In the genomic region with DNA sequence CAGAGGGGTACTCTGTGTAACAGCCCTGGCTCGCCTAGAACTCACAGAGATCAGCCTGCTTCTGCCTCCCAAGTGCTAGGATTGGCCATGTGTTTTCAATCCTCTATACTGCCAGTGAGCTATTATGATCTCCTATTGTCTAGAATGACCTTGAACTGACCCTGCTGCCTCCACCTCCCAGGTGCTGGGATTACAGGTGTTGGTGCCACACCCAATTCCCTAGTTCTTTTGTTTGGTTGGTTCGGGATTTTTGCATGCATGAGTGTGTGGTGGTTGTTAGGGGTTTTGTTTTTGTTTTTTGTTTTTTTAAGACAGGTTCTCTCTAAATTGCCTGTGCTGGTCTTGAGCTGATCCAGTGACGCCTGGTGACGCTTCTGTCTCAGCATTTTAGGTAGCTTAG, we compare ENCODE assay signal across 11 mouse cellular contexts. TPM values are rescaled to one million over a fixed set of nuclear protein-coding genes. Genes with fewer than 3 reads are reported as not detected.
DNase-seq lines count a peak whose midpoint lies in the region; ATAC-seq and TF ChIP-seq lines count a peak whose summit lies in the region.
"Had no signal": no experiment of that assay in that cellular context is flagged by ENCODE, and none has a peak within 500 bp of the region (broad histone marks: within the 10 kb centered on the region; RNA-seq: fewer than 3 reads in every experiment).

No protein-coding gene starts in this region.

- H3K27me3 ChIP-seq in forebrain, embryonic 10.5 days (ENCODE audit: poor library complexity, severe bottlenecking) = no peaks in the 10 kb centered on the region
- H3K27me3 ChIP-seq in forebrain, postnatal 0 days (ENCODE audit: insufficient read depth, low read length) = no peaks in the 10 kb centered on the region
- H3K27me3 ChIP-seq in liver, embryonic 11.5 days (replicated peaks; ENCODE audit: control insufficient read depth, insufficient read depth, low read length) = no peaks in the 10 kb centered on the region
- no peaks in the 10 kb centered on the region for H3K27me3 ChIP-seq in hindbrain, embryonic 15.5 days
- H3K27me3 ChIP-seq in myocyte (ENCODE audit: control insufficient read depth, insufficient read depth, insufficient read length) = no peaks in the 10 kb centered on the region
- H3K27me3 ChIP-seq: limb, embryonic 15.5 days had no signal

- no peak for ATAC-seq in forebrain, postnatal 0 days
- ATAC-seq in liver, embryonic 11.5 days (replicated peaks; ENCODE audit: low FRiP score) = no peak
- no peak for ATAC-seq in hindbrain, embryonic 15.5 days (ENCODE audit: low FRiP score, low read depth)

- no peak overlapping the region; the same call in 1 of the 2 replicates for H3K4me2 ChIP-seq in forebrain, postnatal 0 days (ENCODE audit: low read depth)
- H3K4me2 ChIP-seq in liver, embryonic 11.5 days = peak overlapping the region; percentile 79
- H3K4me2 ChIP-seq in hindbrain, embryonic 15.5 days = peak overlapping the region; percentile 60
- peak overlapping the region; percentile 76 for H3K4me2 ChIP-seq in myocyte (ENCODE audit: low read depth)

- 91% methylated on average over 4 of the region's 4 CpGs for WGBS in forebrain, embryonic 10.5 days
- WGBS in forebrain, postnatal 0 days = 93% methylated on average over 4 of the region's 4 CpGs
- WGBS in liver, embryonic 11.5 days = 89% methylated on average over 4 of the region's 4 CpGs
- 96% methylated on average over 4 of the region's 4 CpGs for WGBS in hindbrain, embryonic 15.5 days

- TF ChIP-seq CTCF in forebrain, postnatal 0 days (IDR thresholded peaks at IDR 0.05; ENCODE audit: low read depth) = no peak

- peaks cover 15% of the 10 kb centered on the region for H3K79me2 ChIP-seq in myocyte (ENCODE audit: control insufficient read depth, insufficient read depth)

- peaks cover 67% of the 10 kb centered on the region for H3K36me3 ChIP-seq in forebrain, embryonic 10.5 days (replicated peaks)
- peaks cover 56% of the 10 kb centered on the region for H3K36me3 ChIP-seq in forebrain, postnatal 0 days (ENCODE audit: insufficient read depth)
- H3K36me3 ChIP-seq in liver, embryonic 11.5 days (ENCODE audit: control insufficient read depth, insufficient read depth, low read length) = peaks cover 16% of the 10 kb centered on the region
- peaks cover 36% of the 10 kb centered on the region for H3K36me3 ChIP-seq in hindbrain, embryonic 15.5 days
- peaks cover 5% of the 10 kb centered on the region for H3K36me3 ChIP-seq in myocyte (ENCODE audit: control insufficient read depth, insufficient read depth)

- peak overlapping the region; percentile 83 for H3K4me3 ChIP-seq in forebrain, embryonic 10.5 days
- no peak overlapping the region for H3K4me3 ChIP-seq in forebrain, postnatal 0 days (ENCODE audit: low read depth, low read length)
- peak overlapping the region; percentile 77; the same call in 1 of the 2 replicates for H3K4me3 ChIP-seq in liver, embryonic 11.5 days (ENCODE audit: low read depth, low read length)
- peak overlapping the region; percentile 64; the same call in 1 of the 2 replicates for H3K4me3 ChIP-seq in hindbrain, embryonic 15.5 days
- peak overlapping the region; percentile 74 for H3K4me3 ChIP-seq in myocyte

- H3K9me3 ChIP-seq in forebrain, embryonic 10.5 days = no peaks in the 10 kb centered on the region
- H3K9me3 ChIP-seq in forebrain, postnatal 0 days (ENCODE audit: low read length) = no peaks in the 10 kb centered on the region
- H3K9me3 ChIP-seq in liver, embryonic 11.5 days (ENCODE audit: control insufficient read depth, low read length) = no peaks in the 10 kb centered on the region
- no peaks in the 10 kb centered on the region for H3K9me3 ChIP-seq in hindbrain, embryonic 15.5 days
- H3K9me3 ChIP-seq: limb, embryonic 15.5 days had no signal

- H3ac ChIP-seq in myocyte (ENCODE audit: control insufficient read depth, insufficient read length) = no peak overlapping the region

- H3K4me1 ChIP-seq in forebrain, embryonic 10.5 days = peaks cover 26% of the 10 kb centered on the region
- peaks cover 8% of the 10 kb centered on the region for H3K4me1 ChIP-seq in forebrain, postnatal 0 days (ENCODE audit: insufficient read depth)
- peaks cover 5% of the 10 kb centered on the region; the same call in 1 of the 2 replicates for H3K4me1 ChIP-seq in liver, embryonic 11.5 days (replicated peaks; ENCODE audit: control insufficient read depth, insufficient read depth, low read length)
- peaks cover 28% of the 10 kb centered on the region for H3K4me1 ChIP-seq in hindbrain, embryonic 15.5 days (replicated peaks)

- no peak overlapping the region for H3K9ac ChIP-seq in forebrain, postnatal 0 days
- H3K9ac ChIP-seq in liver, embryonic 11.5 days (ENCODE audit: low read depth, low read length) = no peak overlapping the region
- H3K9ac ChIP-seq in hindbrain, embryonic 15.5 days = no peak overlapping the region
- H3K9ac ChIP-seq: limb, embryonic 15.5 days had no signal

- no peak for DNase-seq in forebrain, embryonic 10.5 days (ENCODE audit: extremely low spot score, low spot score)
- no peak for DNase-seq in forebrain, postnatal 0 days
- no peak for DNase-seq in liver, embryonic 11.5 days (ENCODE audit: low spot score)
- DNase-seq in liver = no peak
- DNase-seq in right cerebral cortex, postnatal 36 days (ENCODE audit: low spot score in 2 of 2) = no peak
- DNase-seq in retina, postnatal 1 day = no peak
- DNase-seq: cerebellum, adult 9-11 months; kidney, postnatal 10 days had no signal

- no peak overlapping the region for H3K27ac ChIP-seq in forebrain, embryonic 10.5 days
- no peak overlapping the region; the same call in 1 of the 2 replicates for H3K27ac ChIP-seq in forebrain, postnatal 0 days (ENCODE audit: low read depth, low read length)
- no peak overlapping the region for H3K27ac ChIP-seq in liver, embryonic 11.5 days (ENCODE audit: low read depth, low read length)
- H3K27ac ChIP-seq in hindbrain, embryonic 15.5 days (replicated peaks) = no peak overlapping the region
- H3K27ac ChIP-seq: limb, embryonic 15.5 days had no signal

- no peak for TF ChIP-seq POLR2A in myocyte (IDR thresholded peaks at IDR 0.05; ENCODE audit: insufficient read length, low read depth)

TF ChIP-seq in myocyte, 11 proteins besides CTCF, POLR2A, EP300 and RAD21 (continues in another document):
- TF ChIP-seq SRF (IDR thresholded peaks at IDR 0.05; ENCODE audit: control insufficient read depth, insufficient read length, low read depth) = no peak
- TF ChIP-seq TCF12 (IDR thresholded peaks at IDR 0.05; ENCODE audit: insufficient read depth, poor library complexity, severe bottlenecking) = no peak
- TF ChIP-seq REST (IDR thresholded peaks at IDR 0.05; ENCODE audit: insufficient read depth, insufficient read length) = no peak
- no peak for TF ChIP-seq MYOD1 (IDR thresholded peaks at IDR 0.05; ENCODE audit: control insufficient read depth in 1 of 3, insufficient read length in 2 of 3, low read depth in 2 of 3)
- no peak for TF ChIP-seq CEBPB (IDR thresholded peaks at IDR 0.05; ENCODE audit: insufficient read depth, poor library complexity, severe bottlenecking)
- TF ChIP-seq MYOG (IDR thresholded peaks at IDR 0.05; ENCODE audit: control insufficient read depth in 1 of 3, insufficient read depth in 1 of 3, insufficient read length in 2 of 3, low read depth in 2 of 3) = no peak
- no peak for TF ChIP-seq TCF3 (IDR thresholded peaks at IDR 0.05; ENCODE audit: insufficient read length, low read depth)
- no peak for TF ChIP-seq E2F4 (IDR thresholded peaks at IDR 0.05; ENCODE audit: insufficient read depth)

RNA-seq across cellular contexts. Expression of a gene that starts 1.5 kb away (rescaled TPM):
- polyA plus RNA-seq in forebrain, embryonic 10.5 days (2016; fragmentation: Nextera tagmentation; extraction: Ambion mirVana) = 25.5 and 25.9 TPM in 2 replicates
- total RNA-seq in forebrain, postnatal 0 days (2014; rRNA removed) = 11.2 and 18.6 TPM in 2 replicates
- polyA plus RNA-seq in forebrain, postnatal 0 days (2015; fragmentation: Nextera tagmentation; extraction: Ambion mirVana) = 27.5 and 32.6 TPM in 2 replicates
- polyA plus RNA-seq in liver, embryonic 11.5 days (2014; fragmentation: Nextera tagmentation; extraction: Ambion mirVana) = 13.7 and 15.6 TPM in 2 replicates
- polyA plus RNA-seq in hindbrain, embryonic 15.5 days (2015; fragmentation: Nextera tagmentation; extraction: Ambion mirVana) = 24.9 and 29.2 TPM in 2 replicates
- 13.3 TPM for polyA plus RNA-seq in myocyte (2012; fragmentation: generic; extraction: Trizol)

RNA-seq across cellular contexts. Expression of a gene that starts 4.4 kb away (rescaled TPM):
- 0.19 TPM in 1 of 2 replicates, not detected in the other for polyA plus RNA-seq in forebrain, embryonic 10.5 days (2016; fragmentation: Nextera tagmentation; extraction: Ambion mirVana)
- total RNA-seq in forebrain, postnatal 0 days (2014; rRNA removed) = 0.62 and 1.00 TPM in 2 replicates
- polyA plus RNA-seq in forebrain, postnatal 0 days (2015; fragmentation: Nextera tagmentation; extraction: Ambion mirVana) = not detected in 2 replicates
- polyA plus RNA-seq in liver, embryonic 11.5 days (2014; fragmentation: Nextera tagmentation; extraction: Ambion mirVana) = not detected in 2 replicates
- 0.34 TPM in 1 of 2 replicates, not detected in the other for polyA plus RNA-seq in hindbrain, embryonic 15.5 days (2015; fragmentation: Nextera tagmentation; extraction: Ambion mirVana)
- 0.40 TPM for polyA plus RNA-seq in myocyte (2012; fragmentation: generic; extraction: Trizol)
- polyA plus RNA-seq: limb, embryonic 15.5 days had no signal

RNA-seq across cellular contexts. Expression of a gene that starts 8.7 kb away (rescaled TPM):
- 77.8 and 80.4 TPM in 2 replicates for polyA plus RNA-seq in forebrain, embryonic 10.5 days (2016; fragmentation: Nextera tagmentation; extraction: Ambion mirVana)
- 86.2 and 93.8 TPM in 2 replicates for total RNA-seq in forebrain, postnatal 0 days (2014; rRNA removed)
- 83.5 and 95.3 TPM in 2 replicates for polyA plus RNA-seq in forebrain, postnatal 0 days (2015; fragmentation: Nextera tagmentation; extraction: Ambion mirVana)
- 97.2 and 103 TPM in 2 replicates for polyA plus RNA-seq in liver, embryonic 11.5 days (2014; fragmentation: Nextera tagmentation; extraction: Ambion mirVana)
- 97.0 and 105 TPM in 2 replicates for polyA plus RNA-seq in hindbrain, embryonic 15.5 days (2015; fragmentation: Nextera tagmentation; extraction: Ambion mirVana)
- 202 TPM for polyA plus RNA-seq in myocyte (2012; fragmentation: generic; extraction: Trizol)

RNA-seq across cellular contexts. Expression of a gene that starts 9.3 kb away (rescaled TPM):
- polyA plus RNA-seq in forebrain, embryonic 10.5 days (2016; fragmentation: Nextera tagmentation; extraction: Ambion mirVana) = 3.9 and 4.5 TPM in 2 replicates
- total RNA-seq in forebrain, postnatal 0 days (2014; rRNA removed) = 5.0 and 5.4 TPM in 2 replicates
- polyA plus RNA-seq in forebrain, postnatal 0 days (2015; fragmentation: Nextera tagmentation; extraction: Ambion mirVana) = 4.7 and 6.4 TPM in 2 replicates
- polyA plus RNA-seq in liver, embryonic 11.5 days (2014; fragmentation: Nextera tagmentation; extraction: Ambion mirVana) = 3.9 and 4.9 TPM in 2 replicates
- 6.3 and 7.9 TPM in 2 replicates for polyA plus RNA-seq in hindbrain, embryonic 15.5 days (2015; fragmentation: Nextera tagmentation; extraction: Ambion mirVana)
- 23.5 TPM for polyA plus RNA-seq in myocyte (2012; fragmentation: generic; extraction: Trizol)

RNA-seq across cellular contexts. Expression of a gene that starts 19.1 kb away (rescaled TPM):
- 8.6 and 9.2 TPM in 2 replicates for polyA plus RNA-seq in forebrain, embryonic 10.5 days (2016; fragmentation: Nextera tagmentation; extraction: Ambion mirVana)
- 5.5 and 6.7 TPM in 2 replicates for total RNA-seq in forebrain, postnatal 0 days (2014; rRNA removed)
- polyA plus RNA-seq in forebrain, postnatal 0 days (2015; fragmentation: Nextera tagmentation; extraction: Ambion mirVana) = 2.6 and 5.2 TPM in 2 replicates
- polyA plus RNA-seq in liver, embryonic 11.5 days (2014; fragmentation: Nextera tagmentation; extraction: Ambion mirVana) = 7.3 and 8.7 TPM in 2 replicates
- polyA plus RNA-seq in hindbrain, embryonic 15.5 days (2015; fragmentation: Nextera tagmentation; extraction: Ambion mirVana) = 16.8 TPM in 2 replicates
- polyA plus RNA-seq in myocyte (2012; fragmentation: generic; extraction: Trizol) = 3.3 TPM
